ENCODE assay signal across 9 mouse cellular contexts in genomic region chr11:79019839-79020534, GRCm38 (mm10). TPM values are rescaled to one million over a fixed set of nuclear protein-coding genes. Genes with fewer than 3 reads are reported as not detected.
A peak's percentile ranks its signal among the peaks of the same experiment; 100 is the strongest.
DNase-seq lines count a peak whose midpoint lies in the region; ATAC-seq and TF ChIP-seq lines count a peak whose summit lies in the region.
"Had no signal": no experiment of that assay in that cellular context is flagged by ENCODE, and none has a peak within 500 bp of the region (broad histone marks: within the 10 kb centered on the region; RNA-seq: fewer than 3 reads in every experiment).

No protein-coding gene starts in this region.

- H3K9ac ChIP-seq in midbrain, postnatal 0 days (replicated peaks; ENCODE audit: low read length, poor library complexity, severe bottlenecking) = no peak overlapping the region
- H3K9ac ChIP-seq in midbrain, embryonic 16.5 days (ENCODE audit: low read depth, low read length) = no peak overlapping the region

- TF ChIP-seq POLR2A in thymus, adult 2 months (IDR thresholded peaks at IDR 0.05; ENCODE audit: control insufficient read depth, extremely low read depth, insufficient read depth, low read length, poor library complexity) = no peak

- H3K9me3 ChIP-seq in midbrain, postnatal 0 days (ENCODE audit: low read length) = no peaks in the 10 kb centered on the region
- H3K9me3 ChIP-seq in midbrain, embryonic 16.5 days (replicated peaks; ENCODE audit: control insufficient read depth, low read length, poor library complexity, severe bottlenecking) = no peaks in the 10 kb centered on the region

- no peak overlapping the region for H3K4me2 ChIP-seq in midbrain, postnatal 0 days (ENCODE audit: low read depth, low read length, poor library complexity, severe bottlenecking)
- no peak overlapping the region for H3K4me2 ChIP-seq in midbrain, embryonic 16.5 days (ENCODE audit: low read length)

- peaks cover 36% of the 10 kb centered on the region for H3K36me3 ChIP-seq in midbrain, postnatal 0 days (ENCODE audit: insufficient read depth, low read length)
- H3K36me3 ChIP-seq in midbrain, embryonic 16.5 days (ENCODE audit: control insufficient read depth, insufficient read depth, low read length) = peaks cover 7% of the 10 kb centered on the region
- H3K36me3 ChIP-seq in thymus, adult 2 months (ENCODE audit: control insufficient read depth, insufficient read depth, low read length) = no peaks in the 10 kb centered on the region

- WGBS in midbrain, postnatal 0 days = 84% methylated on average over 17 of the region's 17 CpGs
- 84% methylated on average over 17 of the region's 17 CpGs for whole genome bisulfite sequencing in midbrain, embryonic 16.5 days
- 90% methylated on average over 17 of the region's 17 CpGs for WGBS in thymus, adult 2 months

- H3K4me3 ChIP-seq in midbrain, postnatal 0 days (ENCODE audit: low read depth, low read length) = no peak overlapping the region
- no peak overlapping the region for H3K4me3 ChIP-seq in midbrain, embryonic 16.5 days (ENCODE audit: low read depth, low read length)
- H3K4me3 ChIP-seq in thymus, adult 2 months (ENCODE audit: control insufficient read depth, insufficient read depth, low read length) = no peak overlapping the region

- H3K4me1 ChIP-seq in midbrain, postnatal 0 days (ENCODE audit: insufficient read depth, low read length) = no peaks in the 10 kb centered on the region
- H3K4me1 ChIP-seq in midbrain, embryonic 16.5 days (ENCODE audit: control insufficient read depth, insufficient read depth, low read length) = no peaks in the 10 kb centered on the region
- peaks cover 62% of the 10 kb centered on the region for H3K4me1 ChIP-seq in thymus, adult 2 months (replicated peaks; ENCODE audit: control insufficient read depth, insufficient read depth, low read length)

- peak; percentile 56 to 64 for DNase-seq in cerebellum, postnatal 10 days
- DNase-seq in cerebellum, adult 18-20 months = no peak
- DNase-seq in midbrain, postnatal 0 days (ENCODE audit: low spot score) = no peak
- peak; percentile 40 for DNase-seq in brain, adult 2 months (ENCODE audit: low read depth, low spot score)
- peak; percentile 40 to 50 for DNase-seq in layer of hippocampus, postnatal 36 days
- DNase-seq in thymus, adult 2 months = peak; percentile 60
- DNase-seq in ovary, postnatal 10 days (ENCODE audit: low spot score) = no peak

- no peak overlapping the region for H3K27ac ChIP-seq in midbrain, postnatal 0 days (ENCODE audit: low read depth, low read length)
- no peak overlapping the region for H3K27ac ChIP-seq in midbrain, embryonic 16.5 days (ENCODE audit: low read length)
- H3K27ac ChIP-seq in thymus, adult 2 months (ENCODE audit: control insufficient read depth, insufficient read depth, low read length) = no peak overlapping the region

- ATAC-seq in midbrain, postnatal 0 days (ENCODE audit: low FRiP score) = no peak
- no peak for ATAC-seq in midbrain, embryonic 16.5 days
- ATAC-seq: Patski had no signal

- H3K27me3 ChIP-seq in midbrain, postnatal 0 days (ENCODE audit: insufficient read depth, low read length) = no peaks in the 10 kb centered on the region
- H3K27me3 ChIP-seq in midbrain, embryonic 16.5 days (ENCODE audit: control insufficient read depth, insufficient read depth, low read depth, low read length) = no peaks in the 10 kb centered on the region
- no peaks in the 10 kb centered on the region for H3K27me3 ChIP-seq in thymus, adult 2 months (ENCODE audit: control insufficient read depth, insufficient read depth, low read length)
- H3K27me3 ChIP-seq: Patski had no signal

- TF ChIP-seq CTCF in midbrain, postnatal 0 days (IDR thresholded peaks at IDR 0.05) = peak; percentile 56
- peak; percentile 76; the same call in 1 of the 2 replicates for TF ChIP-seq CTCF in thymus, adult 2 months (IDR thresholded peaks at IDR 0.05; ENCODE audit: borderline replicate concordance, control insufficient read depth, extremely low read depth, insufficient read depth, low read length, poor library complexity)

RNA-seq across cellular contexts. Expression of gene Lgals9, which starts 35.2 kb away (rescaled TPM):
- 15.7 and 16.0 TPM in 2 replicates for total RNA-seq in midbrain, postnatal 0 days (2014; rRNA removed)
- polyA plus RNA-seq in midbrain, postnatal 0 days (2015; fragmentation: Nextera tagmentation; extraction: Ambion mirVana) = 16.5 and 19.9 TPM in 2 replicates
- 7.6 and 8.0 TPM in 2 replicates for polyA plus RNA-seq in midbrain, embryonic 16.5 days (2015; fragmentation: Nextera tagmentation; extraction: Ambion mirVana)
- 1 to 10 TPM; 4.9 to 5.0 TPM for total RNA-seq in layer of hippocampus, postnatal 36 days (2021)
- polyA plus RNA-seq in thymus, adult 2 months (2012; rRNA removed) = 589 and 601 TPM in 2 replicates

Comparison
In these comparisons a context has a peak if more than half of its experiments do, and no peak if none do; other contexts are left out.
1. DNase-seq: peak in cerebellum, postnatal 10 days (2 of 2), brain, adult 2 months (single experiment), layer of hippocampus, postnatal 36 days (2 of 2) and thymus, adult 2 months (single experiment); none in cerebellum, adult 18-20 months (0 of 2), midbrain, postnatal 0 days (single experiment) and ovary, postnatal 10 days (single experiment).
2. RNA of gene Lgals9, which starts 35.2 kb away (polyA plus RNA-seq): 589 to 601 TPM in thymus, adult 2 months; 16.5 to 19.9 TPM in midbrain, postnatal 0 days and 7.6 to 8.0 TPM in midbrain, embryonic 16.5 days; every median in the first group is over 10 times any median in the second.